Mouse (Mus musculus): ENCODE measurements around the gene Clasp1.
"Not testable (repeated sequence)": the region's sequence is repeated elsewhere in the genome, so short reads cannot be mapped to it uniquely, and the experiment has no call there.

The Clasp1 gene

GRCm38 (mm10) chr1:118567659-118568058 is 178.8 kb downstream of the Clasp1 start:
- DNase-seq (ENCODE audit: low read depth, low spot score) = no peak

GRCm38 (mm10) chr1:118580174-118580702 is 191.4 kb downstream of the Clasp1 start:
- no peak for DNase-seq (ENCODE audit: low read depth, low spot score)

GRCm38 (mm10) chr1:118581179-118581578 is 192.3 kb downstream of the Clasp1 start:
- no peak for DNase-seq (ENCODE audit: low read depth, low spot score)

- no peak for DNase-seq (ENCODE audit: low read depth, low spot score)
Measured at GRCm38 (mm10) chr1:118589721-118590120, 200.9 kb downstream of the Clasp1 start.

DNA sequence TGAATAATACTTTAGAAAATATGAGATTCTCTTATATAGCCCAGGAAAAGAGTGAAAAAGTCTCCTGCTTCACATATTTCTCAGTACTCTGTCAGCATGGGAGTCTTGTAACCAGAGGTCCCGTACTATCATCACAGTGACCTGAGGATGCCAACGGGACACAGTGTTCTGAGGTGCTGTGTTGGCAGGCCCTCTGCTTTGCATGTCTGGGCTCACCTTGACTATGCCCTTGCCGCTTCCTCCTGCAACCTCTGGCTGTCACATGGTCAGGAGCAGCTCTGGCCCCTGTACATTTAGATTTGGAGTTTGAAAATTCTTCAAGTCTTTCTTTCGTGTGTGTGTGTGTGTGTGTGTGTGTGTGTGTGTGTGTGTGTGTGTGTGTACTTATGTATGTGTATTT is 204.1 kb downstream of the Clasp1 start:
- DNase-seq (ENCODE audit: low read depth, low spot score) = no peak

- no peak for DNase-seq (ENCODE audit: low read depth, low spot score)
Measured at GRCm38 (mm10) chr1:118595395-118595794, 206.5 kb downstream of the Clasp1 start.

GRCm38 (mm10) chr1:118597475-118598213 is 208.8 kb downstream of the Clasp1 start:
- DNase-seq (ENCODE audit: low read depth, low spot score) = no peak

DNA sequence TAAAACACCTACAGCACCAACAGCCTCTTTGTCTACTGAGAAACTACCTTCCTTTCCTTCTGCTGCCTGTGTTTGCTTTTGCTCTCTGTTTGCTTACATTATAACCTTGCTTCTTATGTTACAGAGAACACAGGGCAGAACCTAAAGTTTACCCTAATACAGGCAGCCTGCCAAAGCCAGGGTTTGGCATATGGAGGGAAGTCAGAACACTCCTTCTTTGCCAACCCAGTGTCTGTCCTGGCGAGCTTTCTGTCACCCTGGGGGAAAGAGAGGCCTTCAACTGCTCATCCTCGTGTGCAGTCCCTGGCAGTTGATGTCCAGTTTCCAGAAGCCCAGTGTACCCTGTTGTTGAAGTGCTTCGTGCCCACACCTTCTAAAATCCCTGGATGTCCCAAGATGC is 209.5 kb downstream of the Clasp1 start:
- no peak for DNase-seq (ENCODE audit: low read depth, low spot score)

GRCm38 (mm10) chr1:118613631-118614183 is 224.8 kb downstream of the Clasp1 start:
- DNase-seq (ENCODE audit: low read depth, low spot score) = no peak

DNA sequence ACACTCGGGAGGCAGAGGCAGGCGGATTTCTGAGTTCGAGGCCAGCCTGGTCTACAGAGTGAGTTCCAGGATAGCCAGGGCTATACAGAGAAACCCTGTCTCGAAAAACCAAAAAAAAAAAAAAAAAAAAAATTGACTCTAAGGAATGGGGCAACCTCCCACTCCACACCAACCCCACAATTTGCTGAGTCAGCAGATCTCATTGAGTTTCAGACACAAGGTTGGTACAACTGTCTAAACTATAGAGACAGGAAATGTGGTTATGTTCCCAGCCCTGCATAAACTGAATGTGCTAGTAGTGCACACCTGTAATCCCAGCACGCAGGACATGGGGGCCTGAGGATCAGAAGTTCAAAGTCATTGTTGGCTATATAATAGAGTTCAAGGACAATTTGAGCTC is 232.2 kb downstream of the Clasp1 start:
- DNase-seq (ENCODE audit: low read depth, low spot score) = not testable (repeated sequence)

GRCm38 (mm10) chr1:118622857-118623256 is 234.0 kb downstream of the Clasp1 start:
- no peak for DNase-seq (ENCODE audit: low read depth, low spot score)

DNA sequence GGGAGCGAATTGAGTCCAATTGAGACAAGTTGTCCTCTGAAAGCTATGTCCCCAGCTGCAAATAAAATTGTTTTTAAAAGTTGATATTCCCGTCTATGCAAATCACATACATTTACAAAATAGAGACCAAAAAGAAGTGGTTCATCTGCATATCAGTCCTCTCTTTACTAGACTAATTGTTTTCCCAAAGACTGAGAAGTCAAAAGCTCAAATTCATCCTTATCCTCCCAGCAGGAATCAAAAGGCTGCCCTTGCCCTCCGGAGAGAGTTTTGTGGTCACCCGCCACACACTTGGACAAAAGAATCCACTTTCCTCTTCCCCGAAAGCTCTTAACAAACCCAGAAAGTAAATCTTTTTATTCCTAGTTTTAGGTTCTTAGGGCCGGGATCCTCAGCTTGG is 236.6 kb downstream of the Clasp1 start:
- no peak for DNase-seq (ENCODE audit: low read depth, low spot score)

GRCm38 (mm10) chr1:118625921-118626320 is 237.1 kb downstream of the Clasp1 start:
- DNase-seq (ENCODE audit: low read depth, low spot score) = no peak

DNA sequence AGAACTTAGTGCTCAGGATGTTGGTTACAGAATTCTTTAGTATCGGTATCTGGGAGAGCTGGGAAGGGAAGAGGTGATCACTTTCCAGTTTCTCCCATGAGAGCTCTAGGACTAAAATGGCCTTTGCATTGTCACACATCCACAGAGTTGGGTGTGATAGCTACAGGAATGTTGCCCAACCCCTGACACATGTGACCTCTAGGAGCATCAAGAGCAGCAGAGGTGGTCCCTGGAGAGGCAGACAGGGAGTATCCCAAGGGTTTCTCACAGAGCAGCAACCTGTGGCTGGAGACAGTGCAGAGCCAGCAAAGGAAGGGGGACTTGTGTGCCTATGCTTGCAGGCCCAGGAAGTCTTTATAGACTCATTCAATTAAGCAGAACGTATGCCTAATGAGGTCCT is 237.6 kb downstream of the Clasp1 start:
- DNase-seq (ENCODE audit: low read depth, low spot score) = no peak

- peak; percentile 83 for DNase-seq (ENCODE audit: low read depth, low spot score)
Measured at GRCm38 (mm10) chr1:118627781-118628464, 239.1 kb downstream of the Clasp1 start, which contains the start of gene Tfcp2l1. Tfcp2l1 (plus strand) TSS chr1:118627945.

- no peak for DNase-seq (ENCODE audit: low read depth, low spot score)
Measured at GRCm38 (mm10) chr1:118633415-118633980, 244.6 kb downstream of the Clasp1 start.

- no peak for DNase-seq (ENCODE audit: low read depth, low spot score)
Measured at GRCm38 (mm10) chr1:118642296-118642999, 253.6 kb downstream of the Clasp1 start.

DNA sequence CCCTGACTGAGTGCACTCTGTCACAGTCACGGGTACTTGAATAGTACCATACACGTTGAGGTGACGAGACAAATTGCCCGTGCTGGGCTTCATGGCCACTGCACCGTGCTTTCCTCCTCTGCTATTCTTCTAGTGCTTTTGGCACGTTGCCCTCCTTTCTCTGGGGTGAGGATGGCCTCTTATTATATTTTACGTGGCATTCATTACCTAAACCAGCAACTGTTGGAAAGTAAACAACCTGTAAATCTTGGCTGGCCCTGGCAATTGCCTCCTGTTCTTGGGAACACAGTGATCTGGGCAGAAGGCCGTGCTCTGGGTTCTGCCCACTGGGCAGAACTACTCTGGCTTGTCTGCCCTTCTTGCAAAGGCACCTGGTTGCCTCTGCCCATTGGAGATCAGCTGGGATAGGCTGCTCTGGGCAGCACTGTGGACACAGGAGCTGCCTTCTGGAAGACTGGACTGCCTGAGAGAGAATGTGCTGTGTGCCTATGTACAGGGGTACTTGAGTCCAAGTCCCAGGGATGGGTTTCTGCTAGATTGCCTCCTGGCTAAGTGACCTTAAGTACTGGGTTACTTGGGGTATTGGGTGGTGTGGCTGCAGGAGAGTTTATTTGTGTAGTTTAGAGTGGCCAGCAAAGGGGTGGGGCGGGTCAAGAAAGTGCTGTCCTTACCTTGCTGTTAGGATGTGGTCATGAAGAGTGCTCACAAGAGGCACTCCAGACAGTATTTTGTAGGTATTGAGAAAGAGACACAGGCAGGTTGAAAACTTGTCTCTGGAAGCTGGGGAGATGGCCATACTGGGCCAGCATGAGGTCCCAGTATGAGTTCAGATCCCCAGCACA is 254.5 kb downstream of the Clasp1 start:
- DNase-seq (ENCODE audit: low read depth, low spot score) = peak; percentile 93

DNA sequence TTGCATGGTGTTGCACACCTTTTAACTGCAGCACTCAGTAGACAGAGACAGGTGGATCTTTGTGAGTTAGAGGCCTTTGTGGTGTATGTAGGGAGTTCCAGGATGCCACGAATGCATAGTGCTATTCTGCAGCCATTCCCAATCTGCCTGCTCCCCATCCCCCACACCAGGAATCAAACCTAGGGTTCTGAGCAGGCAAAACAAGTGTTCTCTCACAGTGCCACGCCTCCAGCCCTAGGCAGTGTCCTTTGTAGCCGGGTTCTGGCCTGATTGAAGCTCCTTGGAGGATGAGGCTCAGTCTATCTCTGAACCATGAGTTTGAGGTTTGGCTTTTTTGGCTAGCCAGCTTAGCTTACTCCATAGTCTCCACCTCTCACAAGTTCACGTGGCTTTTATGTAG is 256.8 kb downstream of the Clasp1 start:
- DNase-seq (ENCODE audit: low read depth, low spot score) = no peak

GRCm38 (mm10) chr1:118648015-118648414 is 259.2 kb downstream of the Clasp1 start:
- no peak for DNase-seq (ENCODE audit: low read depth, low spot score)

All from skeletal muscle tissue, adult 2 months (tissue).